Mouse (Mus musculus) thymus, adult 2 months (tissue): ENCODE measurements at regions not wholly inside any gene's neighbourhood (a gene's known extent, or its start where the extent isn't known, plus 50 kb on each side); places are given as distances from the start of the nearest gene placed in this dataset.

Experiments used
- CTCF ChIP-seq: fragments of 200-500 bp; IDR thresholded peaks from 2 replicates; pipeline ENCODE4 v1.5.1; 2012; ENCODE audit warnings: mild to moderate bottlenecking, control low read depth, low read length, moderate library complexity, borderline replicate concordance; ENCODE audit not compliant: control insufficient read depth, poor library complexity, insufficient read depth; ENCODE audit errors: extremely low read depth
- POLR2A ChIP-seq: fragments of 200-500 bp; IDR thresholded peaks from 2 replicates; pipeline ENCODE4 v1.6.1; 2012; ENCODE audit warnings: mild to moderate bottlenecking, low read length, control low read depth, moderate library complexity; ENCODE audit not compliant: control insufficient read depth, poor library complexity, insufficient read depth; ENCODE audit errors: extremely low read depth

DNA sequence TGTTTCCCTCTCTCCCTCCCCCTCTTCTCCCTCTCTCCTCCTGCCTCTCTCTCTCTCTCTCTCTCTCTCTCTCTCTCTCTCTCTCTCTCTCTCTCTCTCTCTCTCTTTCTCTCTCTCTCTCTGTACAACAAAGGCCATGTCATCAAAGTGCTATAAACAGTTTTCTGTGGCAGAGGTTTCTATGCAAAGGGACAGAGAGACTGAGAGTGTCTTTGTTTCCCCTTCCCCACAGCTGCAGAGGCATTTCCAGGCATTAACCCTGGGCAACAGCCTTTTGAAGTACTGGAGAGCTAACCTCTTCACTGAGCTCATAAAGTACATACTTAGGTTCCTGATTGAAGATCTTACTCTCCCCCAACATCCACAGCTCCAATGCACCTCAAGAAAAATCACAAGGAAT, 152.3 kb downstream of the Fam84b start:
- TF ChIP-seq CTCF (no peak), POLR2A (no peak)
